Mouse (Mus musculus): ENCODE results near the gene Sez6l2.

DNA sequence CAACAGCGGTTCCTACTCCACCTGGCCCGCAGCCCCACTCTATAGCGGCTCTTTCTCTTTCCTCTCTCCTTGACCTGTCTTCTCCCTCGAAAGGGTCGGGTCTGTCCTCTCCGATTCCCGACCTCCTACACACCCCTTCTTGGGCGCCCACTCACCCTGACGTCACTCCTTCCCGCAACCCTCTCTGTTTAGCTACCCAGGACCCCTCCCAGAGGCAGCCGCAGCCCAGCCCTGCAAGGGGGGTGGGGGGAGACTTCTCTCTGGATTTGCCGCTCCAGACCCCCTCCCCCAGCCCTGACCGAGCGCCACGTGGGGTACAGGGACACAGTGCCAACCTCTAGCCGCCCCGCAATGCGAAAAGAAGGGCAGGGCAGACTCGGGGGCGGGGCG lies 965 bp upstream of the Sez6l2 start, which contains the start of gene Asphd1:
- no peak for TF ChIP-seq GATA1 (IDR thresholded peaks at IDR 0.05; ENCODE audit: borderline replicate concordance, low read length)
- TF ChIP-seq FLI1 (IDR thresholded peaks at IDR 0.05; ENCODE audit: low read length): no peak

Measured in megakaryocyte, embryonic 14.5 days (primary cell).